Mouse (Mus musculus): ENCODE data around the gene Gm7544. TPM values are rescaled to one million over a fixed set of nuclear protein-coding genes. Genes with fewer than 3 reads are reported as not detected.

The Gm7544 gene
- total and polyA plus RNA-seq, 3 experiments = not detected

DNA sequence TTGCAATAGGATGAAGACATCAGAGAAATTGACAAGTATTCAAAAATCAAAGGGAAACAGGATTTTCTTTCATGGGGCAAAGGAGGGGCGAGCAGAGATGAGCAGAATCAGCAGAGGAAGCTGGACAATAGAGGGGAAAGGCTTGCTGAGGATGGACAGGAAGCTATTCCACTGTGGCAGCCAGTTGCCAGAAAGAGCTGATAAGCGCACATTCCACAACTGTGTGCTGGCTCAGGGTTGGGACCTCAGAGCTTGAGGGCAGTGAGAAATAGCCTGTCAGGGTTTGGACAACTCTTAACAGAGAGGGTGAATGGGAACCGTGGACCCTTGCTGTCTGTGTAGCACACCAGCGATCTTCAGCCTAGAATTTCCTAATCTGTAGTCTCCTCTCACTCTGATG, 16.2 kb upstream of the Gm7544 start:
- TF ChIP-seq MAZ (IDR thresholded peaks at IDR 0.05; ENCODE audit: low read depth, low read length) = no peak
- TF ChIP-seq RAD21 (IDR thresholded peaks at IDR 0.05; ENCODE audit: low read depth, low read length) = no peak
- TF ChIP-seq MAFK (IDR thresholded peaks at IDR 0.05; ENCODE audit: insufficient replicate concordance, low read length) = no peak
- TF ChIP-seq NELFE (IDR thresholded peaks at IDR 0.05; ENCODE audit: low read depth, low read length) = no peak
- TF ChIP-seq ZKSCAN1 (IDR thresholded peaks at IDR 0.05; ENCODE audit: borderline replicate concordance, low read depth, low read length) = no peak
- TF ChIP-seq MXI1 (IDR thresholded peaks at IDR 0.05; ENCODE audit: low read depth, low read length) = no peak
- TF ChIP-seq SMC3 (IDR thresholded peaks at IDR 0.05; ENCODE audit: low read depth, low read length) = no peak
- TF ChIP-seq KAT2A (IDR thresholded peaks at IDR 0.05; ENCODE audit: insufficient replicate concordance, low read length) = no peak
- no peak for TF ChIP-seq CTCF (conservative IDR thresholded peaks at IDR 0.05 in 1 of 2, IDR thresholded peaks at IDR 0.05 in 1 of 2; ENCODE audit: low read depth in 2 of 2, low read length in 2 of 2)
- TF ChIP-seq MAX (IDR thresholded peaks at IDR 0.05; ENCODE audit: low read length) = no peak
- TF ChIP-seq ZMIZ1 (IDR thresholded peaks at IDR 0.05; ENCODE audit: low read depth, low read length) = no peak
- TF ChIP-seq ZNF384 (IDR thresholded peaks at IDR 0.05; ENCODE audit: low read depth, low read length) = no peak
- TF ChIP-seq USF2 (conservative IDR thresholded peaks at IDR 0.05; ENCODE audit: low read depth, low read length) = no peak
- no peak for TF ChIP-seq ELF1 (IDR thresholded peaks at IDR 0.05; ENCODE audit: low read depth, low read length)
- TF ChIP-seq ETS1 (conservative IDR thresholded peaks at IDR 0.05; ENCODE audit: low read depth, low read length) = no peak
- no peak for TF ChIP-seq GABPA (IDR thresholded peaks at IDR 0.05; ENCODE audit: insufficient replicate concordance, low read depth, low read length)
- H3K27me3 ChIP-seq (replicated peaks) = no peaks in the 10 kb centered on the region
- no peak overlapping the region for H3K9ac ChIP-seq (ENCODE audit: insufficient read depth, low read depth)
- no peak overlapping the region for H3K4me3 ChIP-seq (replicated peaks in 1 of 3; ENCODE audit: low read depth in 2 of 3, low read length in 2 of 3, poor library complexity in 1 of 3)
- no peaks in the 10 kb centered on the region for H3K9me3 ChIP-seq (replicated peaks; ENCODE audit: low read length)
- no peaks in the 10 kb centered on the region for H3K36me3 ChIP-seq (replicated peaks in 1 of 2; ENCODE audit: control insufficient read depth in 1 of 2, insufficient read depth in 1 of 2, low read length in 1 of 2)
- DNase-seq (ENCODE audit: extremely low read depth) = no peak
- no peaks in the 10 kb centered on the region for H3K79me2 ChIP-seq (replicated peaks; ENCODE audit: control insufficient read depth, extremely low read depth, insufficient read depth, poor library complexity, severe bottlenecking)
- dilution Hi-C loops (cut with MboI; ENCODE audit: extremely low pct_ligation_motif_present, extremely low pct_unique_long_range_greater_than_20kb, low sequenced_read_pairs) (no loop called here), in situ Hi-C loops (cut with MboI; ENCODE audit: low pct_ligation_motif_present, low pct_unique_long_range_greater_than_20kb, low sequenced_read_pairs) (no loop called here)
- no peak overlapping the region for H3K27ac ChIP-seq (ENCODE audit: insufficient read depth, low read depth)
- H3K4me1 ChIP-seq (ENCODE audit: control insufficient read depth in 1 of 2, insufficient read depth in 2 of 2) = peaks cover 3 to 7% of the 10 kb centered on the region in 2 experiments; a peak in 2 of 4 replicates
- no peak overlapping the region for H3K4me2 ChIP-seq (ENCODE audit: insufficient read depth, low read depth, poor library complexity, severe bottlenecking)

DNA sequence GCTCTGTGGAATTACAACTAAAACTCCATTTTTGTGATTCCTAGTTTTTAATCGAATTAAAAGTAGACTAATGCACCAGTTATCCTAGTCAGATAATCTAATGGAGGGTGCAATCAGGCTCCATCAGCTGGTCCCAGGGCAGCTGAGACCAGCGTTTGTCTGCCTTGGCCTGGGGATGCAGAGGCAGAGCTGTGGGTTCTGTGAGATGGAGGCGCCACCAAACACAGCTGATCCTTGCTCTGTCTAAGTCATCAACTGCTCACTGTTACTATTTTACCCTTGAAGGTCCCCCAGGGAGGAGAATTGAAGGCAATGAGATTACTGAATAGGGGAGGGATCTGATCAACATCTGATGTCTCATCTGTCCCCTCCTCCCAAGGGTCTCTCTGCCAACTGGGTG, 10.6 kb upstream of the Gm7544 start:
- no peak for TF ChIP-seq ELF1 (IDR thresholded peaks at IDR 0.05; ENCODE audit: low read depth, low read length)
- no peak for TF ChIP-seq BHLHE40 (IDR thresholded peaks at IDR 0.05; ENCODE audit: low read depth, low read length)
- no peak for TF ChIP-seq RCOR1 (conservative IDR thresholded peaks at IDR 0.05; ENCODE audit: low read depth, low read length)
- TF ChIP-seq CHD2 (IDR thresholded peaks at IDR 0.05; ENCODE audit: low read length) = no peak
- no peak for TF ChIP-seq ETS1 (conservative IDR thresholded peaks at IDR 0.05; ENCODE audit: low read depth, low read length)
- TF ChIP-seq EP300 (IDR thresholded peaks at IDR 0.05; ENCODE audit: low read length) = no peak
- no peak for TF ChIP-seq POLR2A (IDR thresholded peaks at IDR 0.05; ENCODE audit: low read depth, low read length)
- no peak for TF ChIP-seq ZMIZ1 (IDR thresholded peaks at IDR 0.05; ENCODE audit: low read depth, low read length)
- no peak for TF ChIP-seq IRF4 (IDR thresholded peaks at IDR 0.05; ENCODE audit: low read depth, low read length)
- TF ChIP-seq CTCF (conservative IDR thresholded peaks at IDR 0.05 in 1 of 2, IDR thresholded peaks at IDR 0.05 in 1 of 2; ENCODE audit: low read depth in 2 of 2, low read length in 2 of 2) = no peak
- in situ Hi-C loops (cut with MboI; ENCODE audit: low pct_ligation_motif_present, low pct_unique_long_range_greater_than_20kb, low sequenced_read_pairs) (no loop called here), dilution Hi-C loops (cut with MboI; ENCODE audit: extremely low pct_ligation_motif_present, extremely low pct_unique_long_range_greater_than_20kb, low sequenced_read_pairs) (no loop called here)
- no peak overlapping the region for H3K9ac ChIP-seq (ENCODE audit: insufficient read depth, low read depth)
- no peak for DNase-seq (ENCODE audit: extremely low read depth)
- no peaks in the 10 kb centered on the region for H3K27me3 ChIP-seq (replicated peaks)
- H3K36me3 ChIP-seq (replicated peaks in 1 of 2; ENCODE audit: control insufficient read depth in 1 of 2, insufficient read depth in 1 of 2, low read length in 1 of 2) = no peaks in the 10 kb centered on the region
- H3K27ac ChIP-seq (ENCODE audit: insufficient read depth, low read depth) = no peak overlapping the region
- no peaks in the 10 kb centered on the region for H3K79me2 ChIP-seq (replicated peaks; ENCODE audit: control insufficient read depth, extremely low read depth, insufficient read depth, poor library complexity, severe bottlenecking)
- H3K4me3 ChIP-seq (replicated peaks in 1 of 3; ENCODE audit: low read depth in 2 of 3, low read length in 2 of 3, poor library complexity in 1 of 3) = no peak overlapping the region
- peaks cover 7 to 15% of the 10 kb centered on the region in 2 experiments for H3K4me1 ChIP-seq (ENCODE audit: control insufficient read depth in 1 of 2, insufficient read depth in 2 of 2)
- H3K9me3 ChIP-seq (replicated peaks; ENCODE audit: low read length) = peaks cover 7% of the 10 kb centered on the region
- no peak overlapping the region for H3K4me2 ChIP-seq (ENCODE audit: insufficient read depth, low read depth, poor library complexity, severe bottlenecking)

Measured in CH12.LX (cell line).